ENCODE assay signal across 9 mouse cellular contexts in the genomic region with DNA sequence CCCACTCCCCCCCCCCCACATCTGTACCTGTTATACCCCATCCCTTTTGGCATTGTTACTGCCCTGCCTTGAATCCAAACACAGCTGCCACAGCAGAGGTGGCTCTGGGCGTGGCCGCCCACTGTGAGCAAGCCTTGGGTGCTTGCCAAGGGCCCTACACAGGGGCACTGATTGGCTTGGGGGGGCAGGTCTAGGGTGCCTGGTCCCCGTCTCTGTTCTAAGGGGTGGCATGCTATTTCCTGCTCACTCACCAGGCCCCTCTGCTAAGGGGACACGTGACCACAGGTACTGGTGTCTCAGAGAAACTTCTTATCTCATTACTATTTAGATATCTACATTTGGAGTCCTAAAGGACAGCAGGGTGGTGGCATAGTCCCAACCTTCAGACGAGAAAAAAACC. TPM values are rescaled to one million over a fixed set of nuclear protein-coding genes. Genes with fewer than 3 reads are reported as not detected.
DNase-seq lines count a peak whose midpoint lies in the region; ATAC-seq and TF ChIP-seq lines count a peak whose summit lies in the region.
"Had no signal": no experiment of that assay in that cellular context is flagged by ENCODE, and none has a peak within 500 bp of the region (broad histone marks: within the 10 kb centered on the region; RNA-seq: fewer than 3 reads in every experiment).

No protein-coding gene starts in this region.

- H3K9ac ChIP-seq in midbrain, embryonic 14.5 days (replicated peaks; ENCODE audit: low read length), result no peak overlapping the region
- no peak overlapping the region for H3K9ac ChIP-seq in midbrain, embryonic 16.5 days (ENCODE audit: low read depth, low read length)
- no peak overlapping the region for H3K9ac ChIP-seq in heart, embryonic 16.5 days (ENCODE audit: low read length)
- no peak overlapping the region for H3K9ac ChIP-seq in liver, embryonic 12.5 days

- ATAC-seq in midbrain, embryonic 14.5 days (ENCODE audit: low FRiP score, low TSS enrichment), result 0 out of 2 replicates have a peak, but pooled peaks have one; percentile 8
- ATAC-seq in midbrain, embryonic 16.5 days, result no peak
- ATAC-seq in heart, embryonic 16.5 days (replicated peaks; ENCODE audit: extremely low read depth, insufficient read depth, low FRiP score), result 0 out of 2 replicates have a peak, but pooled peaks have one; percentile 25
- ATAC-seq in liver, embryonic 12.5 days, result no peak; the same call in 1 of the 2 replicates
- no peak for ATAC-seq in erythroblast, adult 5-6 weeks (replicated peaks; ENCODE audit: low FRiP score, poor library complexity, severe bottlenecking)

- no peaks in the 10 kb centered on the region for H3K4me1 ChIP-seq in midbrain, embryonic 14.5 days (ENCODE audit: control insufficient read depth, insufficient read depth, low read length)
- H3K4me1 ChIP-seq in midbrain, embryonic 16.5 days (ENCODE audit: control insufficient read depth, insufficient read depth, low read length), result no peaks in the 10 kb centered on the region; the same call in 1 of the 2 replicates
- peaks cover 38% of the 10 kb centered on the region for H3K4me1 ChIP-seq in heart, embryonic 16.5 days (ENCODE audit: control insufficient read depth, insufficient read depth, low read length)
- peaks cover 70% of the 10 kb centered on the region for H3K4me1 ChIP-seq in liver, embryonic 12.5 days
- peaks cover 42% of the 10 kb centered on the region for H3K4me1 ChIP-seq in small intestine, adult 2 months (ENCODE audit: control insufficient read depth, insufficient read depth, insufficient read length, low read length)

- no peaks in the 10 kb centered on the region for H3K27me3 ChIP-seq in midbrain, embryonic 14.5 days (ENCODE audit: control insufficient read depth, insufficient read depth, low read length)
- H3K27me3 ChIP-seq in midbrain, embryonic 16.5 days (ENCODE audit: control insufficient read depth, insufficient read depth, low read depth, low read length), result peaks cover 3% of the 10 kb centered on the region; the same call in 1 of the 2 replicates
- no peaks in the 10 kb centered on the region for H3K27me3 ChIP-seq in heart, embryonic 16.5 days (ENCODE audit: control insufficient read depth, insufficient read depth, low read length)
- H3K27me3 ChIP-seq in liver, embryonic 12.5 days (replicated peaks), result peaks cover 14% of the 10 kb centered on the region
- no peaks in the 10 kb centered on the region for H3K27me3 ChIP-seq in small intestine, adult 2 months (ENCODE audit: control insufficient read depth, insufficient read depth, low read length)
- H3K27me3 ChIP-seq: Patski had no signal

- no peak for TF ChIP-seq POLR2A in small intestine, adult 2 months (IDR thresholded peaks at IDR 0.05; ENCODE audit: low read depth, low read length)

- no peaks in the 10 kb centered on the region for H3K36me3 ChIP-seq in midbrain, embryonic 14.5 days (ENCODE audit: control insufficient read depth, insufficient read depth, low read length)
- H3K36me3 ChIP-seq in midbrain, embryonic 16.5 days (ENCODE audit: control insufficient read depth, insufficient read depth, low read length), result no peaks in the 10 kb centered on the region
- no peaks in the 10 kb centered on the region for H3K36me3 ChIP-seq in heart, embryonic 16.5 days (ENCODE audit: control insufficient read depth, insufficient read depth)
- no peaks in the 10 kb centered on the region for H3K36me3 ChIP-seq in liver, embryonic 12.5 days
- peaks cover 37% of the 10 kb centered on the region for H3K36me3 ChIP-seq in small intestine, adult 2 months (ENCODE audit: control insufficient read depth, insufficient read depth, low read length)

- no peak for TF ChIP-seq CTCF in small intestine, adult 2 months (IDR thresholded peaks at IDR 0.05; ENCODE audit: extremely low read depth, insufficient read length, insufficient replicate concordance, low read depth, low read length)

- no peaks in the 10 kb centered on the region for H3K9me3 ChIP-seq in midbrain, embryonic 14.5 days (ENCODE audit: control insufficient read depth, low read length)
- no peaks in the 10 kb centered on the region for H3K9me3 ChIP-seq in midbrain, embryonic 16.5 days (replicated peaks; ENCODE audit: control insufficient read depth, low read length, poor library complexity, severe bottlenecking)
- no peaks in the 10 kb centered on the region for H3K9me3 ChIP-seq in heart, embryonic 16.5 days (replicated peaks; ENCODE audit: control insufficient read depth, low read length)
- H3K9me3 ChIP-seq in liver, embryonic 12.5 days (replicated peaks), result no peaks in the 10 kb centered on the region

- no peak overlapping the region for H3K4me2 ChIP-seq in midbrain, embryonic 14.5 days (ENCODE audit: low read length)
- H3K4me2 ChIP-seq in midbrain, embryonic 16.5 days (ENCODE audit: low read length), result no peak overlapping the region
- peak overlapping the region; percentile 28; the same call in 1 of the 2 replicates for H3K4me2 ChIP-seq in heart, embryonic 16.5 days (ENCODE audit: low read depth, low read length)
- peak overlapping the region; percentile 55 for H3K4me2 ChIP-seq in liver, embryonic 12.5 days

- H3K27ac ChIP-seq in midbrain, embryonic 14.5 days (replicated peaks; ENCODE audit: low read depth, low read length), result no peak overlapping the region
- no peak overlapping the region for H3K27ac ChIP-seq in midbrain, embryonic 16.5 days (ENCODE audit: low read length)
- H3K27ac ChIP-seq in heart, embryonic 16.5 days (ENCODE audit: low read length), result peak overlapping the region; percentile 63
- no peak overlapping the region for H3K27ac ChIP-seq in liver, embryonic 12.5 days
- peak overlapping the region; percentile 100 for H3K27ac ChIP-seq in small intestine, adult 2 months (ENCODE audit: insufficient read depth, low read depth, low read length)

- no peak overlapping the region for H3K4me3 ChIP-seq in midbrain, embryonic 14.5 days (replicated peaks; ENCODE audit: low read depth, low read length)
- H3K4me3 ChIP-seq in midbrain, embryonic 16.5 days (ENCODE audit: low read depth, low read length), result no peak overlapping the region
- peak overlapping the region; percentile 2 for H3K4me3 ChIP-seq in heart, embryonic 16.5 days (ENCODE audit: low read length)
- H3K4me3 ChIP-seq in liver, embryonic 12.5 days, result no peak overlapping the region
- H3K4me3 ChIP-seq in small intestine, adult 2 months (ENCODE audit: low read depth, low read length), result peak overlapping the region; percentile 77

- DNase-seq in midbrain, embryonic 14.5 days, result no peak
- DNase-seq in retina, embryonic 14.5 days (ENCODE audit: low spot score), result no peak
- no peak for DNase-seq in adipocyte (ENCODE audit: low spot score)

- WGBS in midbrain, embryonic 14.5 days, result 77% methylated on average over 5 of the region's 5 CpGs
- WGBS in midbrain, embryonic 16.5 days, result 70% methylated on average over 5 of the region's 5 CpGs
- 27% methylated on average over 5 of the region's 5 CpGs for WGBS in heart, embryonic 16.5 days
- WGBS in liver, embryonic 12.5 days (ENCODE audit: insufficient replicate concordance), result 31% methylated on average over 5 of the region's 5 CpGs
- 12% methylated on average over 5 of the region's 5 CpGs for WGBS in small intestine, adult 2 months

RNA-seq across cellular contexts. Expression of gene Neurl3, which starts 1.9 kb away (rescaled TPM):
- polyA plus RNA-seq in midbrain, embryonic 14.5 days (2014; fragmentation: Nextera tagmentation; extraction: Ambion mirVana), result 0.90 and 1.2 TPM in 2 replicates
- polyA plus RNA-seq in midbrain, embryonic 16.5 days (2015; fragmentation: Nextera tagmentation; extraction: Ambion mirVana), result 1.2 and 1.5 TPM in 2 replicates
- 4.7 and 5.3 TPM in 2 replicates for polyA plus RNA-seq in heart, embryonic 16.5 days (2015; fragmentation: Nextera tagmentation; extraction: Ambion mirVana)
- polyA plus RNA-seq in liver, embryonic 12.5 days (2016; fragmentation: Nextera tagmentation; extraction: Ambion mirVana), result 3.4 and 3.7 TPM in 2 replicates
- polyA plus RNA-seq in small intestine, adult 2 months (2012; rRNA removed), result 105 and 170 TPM in 2 replicates
- 8.6 and 14.2 TPM in 2 replicates for total RNA-seq in erythroblast, adult 5-6 weeks (2015; ENCODE audit: low replicate concordance)
- total RNA-seq in erythroblast, adult 5-6 weeks (2017; ENCODE audit: low replicate concordance), result 8.0 and 9.1 TPM in 2 replicates

RNA-seq across cellular contexts. Expression of gene Uggt1, which starts 28.0 kb away (rescaled TPM):
- 54.0 and 73.8 TPM in 2 replicates for polyA plus RNA-seq in midbrain, embryonic 14.5 days (2014; fragmentation: Nextera tagmentation; extraction: Ambion mirVana)
- 45.3 and 46.6 TPM in 2 replicates for polyA plus RNA-seq in midbrain, embryonic 16.5 days (2015; fragmentation: Nextera tagmentation; extraction: Ambion mirVana)
- 35.9 TPM in 2 replicates for polyA plus RNA-seq in heart, embryonic 16.5 days (2015; fragmentation: Nextera tagmentation; extraction: Ambion mirVana)
- 28.5 and 29.0 TPM in 2 replicates for polyA plus RNA-seq in liver, embryonic 12.5 days (2016; fragmentation: Nextera tagmentation; extraction: Ambion mirVana)
- polyA plus RNA-seq in small intestine, adult 2 months (2012; rRNA removed), result 6.2 and 11.7 TPM in 2 replicates
- 17.5 and 18.6 TPM in 2 replicates for total RNA-seq in erythroblast, adult 5-6 weeks (2015; ENCODE audit: low replicate concordance)
- total RNA-seq in erythroblast, adult 5-6 weeks (2017; ENCODE audit: low replicate concordance), result 23.0 and 42.7 TPM in 2 replicates

RNA-seq across cellular contexts. Expression of gene Arid5a, which starts 35.0 kb away (rescaled TPM):
- 2.0 and 2.5 TPM in 2 replicates for polyA plus RNA-seq in midbrain, embryonic 14.5 days (2014; fragmentation: Nextera tagmentation; extraction: Ambion mirVana)
- 2.8 and 3.6 TPM in 2 replicates for polyA plus RNA-seq in midbrain, embryonic 16.5 days (2015; fragmentation: Nextera tagmentation; extraction: Ambion mirVana)
- polyA plus RNA-seq in heart, embryonic 16.5 days (2015; fragmentation: Nextera tagmentation; extraction: Ambion mirVana), result 14.2 and 17.1 TPM in 2 replicates
- polyA plus RNA-seq in liver, embryonic 12.5 days (2016; fragmentation: Nextera tagmentation; extraction: Ambion mirVana), result 2.3 and 3.4 TPM in 2 replicates
- 4.0 and 11.1 TPM in 2 replicates for polyA plus RNA-seq in small intestine, adult 2 months (2012; rRNA removed)
- total RNA-seq in erythroblast, adult 5-6 weeks (2015; ENCODE audit: low replicate concordance), result 2.3 and 5.6 TPM in 2 replicates
- 2.6 and 3.2 TPM in 2 replicates for total RNA-seq in erythroblast, adult 5-6 weeks (2017; ENCODE audit: low replicate concordance)

Comparison
In these comparisons a context has a peak if more than half of its experiments do, and no peak if none do; other contexts are left out.
1. ATAC-seq: peak in midbrain, embryonic 14.5 days (single experiment) and heart, embryonic 16.5 days (single experiment); none in midbrain, embryonic 16.5 days (single experiment), liver, embryonic 12.5 days (single experiment) and erythroblast, adult 5-6 weeks (single experiment).
2. H3K27ac ChIP-seq: peak in heart, embryonic 16.5 days (single experiment) and small intestine, adult 2 months (single experiment); none in midbrain, embryonic 14.5 days (single experiment), midbrain, embryonic 16.5 days (single experiment) and liver, embryonic 12.5 days (single experiment).
3. H3K4me2 ChIP-seq: peak in heart, embryonic 16.5 days (single experiment) and liver, embryonic 12.5 days (single experiment); none in midbrain, embryonic 14.5 days (single experiment) and midbrain, embryonic 16.5 days (single experiment).
4. H3K4me3 ChIP-seq: peak in heart, embryonic 16.5 days (single experiment) and small intestine, adult 2 months (single experiment); none in midbrain, embryonic 14.5 days (single experiment), midbrain, embryonic 16.5 days (single experiment) and liver, embryonic 12.5 days (single experiment).
5. RNA of gene Neurl3, which starts 1.9 kb away (polyA plus RNA-seq): 105 to 170 TPM in small intestine, adult 2 months; 4.7 to 5.3 TPM in heart, embryonic 16.5 days, 3.4 to 3.7 TPM in liver, embryonic 12.5 days, 0.90 to 1.2 TPM in midbrain, embryonic 14.5 days and 1.2 to 1.5 TPM in midbrain, embryonic 16.5 days; every median in the first group is over 10 times any median in the second.